27 mouse cellular contexts compared by ENCODE assay signal in the genomic region with DNA sequence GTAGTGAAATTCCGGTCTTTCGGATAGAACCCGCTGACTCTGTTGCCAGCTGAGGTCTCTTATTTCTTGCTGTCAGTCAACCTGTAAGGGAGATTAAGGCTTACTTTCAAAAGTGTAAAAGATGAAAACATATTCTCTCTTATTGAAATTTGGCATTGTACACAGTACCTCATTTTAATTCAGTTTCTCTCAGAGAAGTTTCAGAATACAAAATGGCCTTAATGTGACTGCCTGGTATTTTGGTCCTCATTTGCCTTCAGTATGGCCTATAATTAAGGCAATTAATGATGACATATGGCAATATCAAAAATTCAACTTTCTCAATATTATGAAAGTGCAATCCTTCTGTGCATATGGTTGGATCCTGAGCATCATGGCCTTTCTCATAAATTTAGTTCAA.
DNase-seq lines count a peak whose midpoint lies in the region; ATAC-seq and TF ChIP-seq lines count a peak whose summit lies in the region.
"Had no signal": no experiment of that assay in that cellular context is flagged by ENCODE, and none has a peak within 500 bp of the region (broad histone marks: within the 10 kb centered on the region; RNA-seq: fewer than 3 reads in every experiment).

No protein-coding gene starts in this region.

- ATAC-seq in forebrain, embryonic 13.5 days = peak; percentile 33; the same call in 1 of the 2 replicates
- ATAC-seq in forebrain, embryonic 11.5 days (replicated peaks; ENCODE audit: low FRiP score) = no peak
- ATAC-seq in frontal cortex, adult (ENCODE audit: low TSS enrichment) = peak; percentile 21; the same call in 1 of the 2 replicates
- ATAC-seq: activated CD4-positive, CD25-positive, alpha-beta regulatory T cell, adult 4 months; hindbrain, postnatal 0 days; inflammation-experienced regulatory T-cells, adult 6 months had no signal

- TF ChIP-seq POLR2A in brain, embryonic 14.5 days (IDR thresholded peaks at IDR 0.05; ENCODE audit: borderline replicate concordance, extremely low read depth, insufficient read depth, insufficient read length, poor library complexity, severe bottlenecking) = no peak

- 0 out of 2 replicates have a peak, but pooled peaks cover 4% of the 10 kb centered on the region for H3K4me1 ChIP-seq in forebrain, embryonic 13.5 days
- H3K4me1 ChIP-seq in forebrain, embryonic 11.5 days (replicated peaks; ENCODE audit: control insufficient read depth, insufficient read depth, low read length) = no peaks in the 10 kb centered on the region
- H3K4me1 ChIP-seq: embryonic facial prominence, embryonic 10.5 days; heart, embryonic 10.5 days had no signal

- H3K27me3 ChIP-seq in forebrain, embryonic 13.5 days = no peaks in the 10 kb centered on the region
- no peaks in the 10 kb centered on the region for H3K27me3 ChIP-seq in forebrain, embryonic 11.5 days (ENCODE audit: control insufficient read depth, insufficient read depth, low read length)
- H3K27me3 ChIP-seq: embryonic facial prominence, embryonic 13.5 days; heart, embryonic 13.5 days had no signal

- no peak for TF ChIP-seq CTCF in brain, embryonic 14.5 days (IDR thresholded peaks at IDR 0.05; ENCODE audit: borderline replicate concordance, extremely low read depth, insufficient read depth, insufficient read length)

- H3K9ac ChIP-seq in forebrain, embryonic 13.5 days = no peak overlapping the region
- H3K9ac ChIP-seq in forebrain, embryonic 11.5 days (ENCODE audit: low read length) = no peak overlapping the region
- H3K9ac ChIP-seq: embryonic facial prominence, embryonic 13.5 days; heart, embryonic 13.5 days; hindbrain, embryonic 14.5 days had no signal

- H3K4me3 ChIP-seq in forebrain, embryonic 13.5 days = no peak overlapping the region
- no peak overlapping the region for H3K4me3 ChIP-seq in forebrain, embryonic 11.5 days (ENCODE audit: low read depth, low read length)
- H3K4me3 ChIP-seq: embryonic facial prominence, embryonic 10.5 days; embryonic facial prominence, embryonic 13.5 days; erythroblast, embryonic 14.5 days; heart, adult 2 months; heart, embryonic 10.5 days; heart, embryonic 13.5 days had no signal

- no peak for DNase-seq in forebrain, embryonic 11.5 days (ENCODE audit: low spot score)
- DNase-seq in frontal cortex, postnatal 25 days (ENCODE audit: low spot score in 2 of 2) = no peak
- DNase-seq in brain, embryonic 14.5 days (ENCODE audit: low read depth) = peak; percentile 18
- no peak for DNase-seq in yolk sac, embryonic 10.5 days (ENCODE audit: low spot score)
- DNase-seq: adrenal gland, adult 8-10 months; adrenal gland, postnatal 25 days; cerebellum, adult 18-20 months; cerebellum, adult 9-11 months; cerebellum, postnatal 25 days; gastrocnemius, postnatal 10 days; gastrocnemius, postnatal 36 days; heart, adult 2 months; heart, postnatal 14 days; heart, postnatal 4 days; kidney, adult 11 months; kidney, adult 8-10 months had no signal

- H3K4me2 ChIP-seq in forebrain, embryonic 13.5 days = no peak overlapping the region
- no peak overlapping the region for H3K4me2 ChIP-seq in forebrain, embryonic 11.5 days (ENCODE audit: low read depth, low read length, severe bottlenecking)
- H3K4me2 ChIP-seq: embryonic facial prominence, embryonic 13.5 days; heart, embryonic 13.5 days; hindbrain, embryonic 14.5 days had no signal

- H3K9me3 ChIP-seq in forebrain, embryonic 13.5 days (replicated peaks) = no peaks in the 10 kb centered on the region
- no peaks in the 10 kb centered on the region for H3K9me3 ChIP-seq in forebrain, embryonic 11.5 days (ENCODE audit: control insufficient read depth, low read length)
- H3K9me3 ChIP-seq: embryonic facial prominence, embryonic 10.5 days; embryonic facial prominence, embryonic 13.5 days; heart, embryonic 10.5 days; heart, embryonic 13.5 days had no signal

- no peak overlapping the region for H3K27ac ChIP-seq in forebrain, embryonic 13.5 days
- H3K27ac ChIP-seq in forebrain, embryonic 11.5 days (ENCODE audit: low read depth, low read length) = no peak overlapping the region
- H3K27ac ChIP-seq: embryonic facial prominence, embryonic 10.5 days; embryonic facial prominence, embryonic 13.5 days; heart, adult 2 months; heart, embryonic 10.5 days; heart, embryonic 13.5 days; hindbrain, embryonic 14.5 days; hindbrain, postnatal 0 days had no signal

- H3K36me3 ChIP-seq in forebrain, embryonic 13.5 days (ENCODE audit: poor library complexity, severe bottlenecking) = no peaks in the 10 kb centered on the region
- H3K36me3 ChIP-seq in forebrain, embryonic 11.5 days (ENCODE audit: control insufficient read depth, insufficient read depth, low read length) = no peaks in the 10 kb centered on the region
- H3K36me3 ChIP-seq: embryonic facial prominence, embryonic 10.5 days; embryonic facial prominence, embryonic 13.5 days; heart, embryonic 10.5 days; heart, embryonic 13.5 days had no signal

- WGBS in forebrain, embryonic 13.5 days = 78% methylated on average over 3 of the region's 3 CpGs
- 86% methylated on average over 3 of the region's 3 CpGs for WGBS in forebrain, embryonic 11.5 days
